Mouse (Mus musculus): ENCODE measurements at regions not wholly inside any gene's neighbourhood (a gene's known extent, or its start where the extent isn't known, plus 50 kb on each side); places are given as distances from the start of the nearest gene placed in this dataset.

GRCm38 (mm10) chr16:29706996-29707395 is 127.9 kb downstream of the Opa1 start:
- no peak for DNase-seq (ENCODE audit: low read depth, low spot score)

GRCm38 (mm10) chr16:29707656-29708055 is 128.5 kb downstream of the Opa1 start:
- no peak for DNase-seq (ENCODE audit: low read depth, low spot score)

- DNase-seq (ENCODE audit: low read depth, low spot score), result no peak
Measured at GRCm38 (mm10) chr16:29709072-29709471, 129.9 kb downstream of the Opa1 start.

- DNase-seq (ENCODE audit: low read depth, low spot score), result no peak
Measured at GRCm38 (mm10) chr16:29711386-29711785, 132.3 kb downstream of the Opa1 start.

- no peak for DNase-seq (ENCODE audit: low read depth, low spot score)
Measured at GRCm38 (mm10) chr16:29711912-29712681, 133.0 kb downstream of the Opa1 start.

GRCm38 (mm10) chr16:29714612-29715127 is 135.5 kb downstream of the Opa1 start:
- DNase-seq (ENCODE audit: low read depth, low spot score), result no peak

GRCm38 (mm10) chr16:29718965-29719364 is 139.8 kb downstream of the Opa1 start:
- DNase-seq (ENCODE audit: low read depth, low spot score), result no peak

GRCm38 (mm10) chr16:29719571-29720451 is 140.7 kb downstream of the Opa1 start:
- no peak for DNase-seq (ENCODE audit: low read depth, low spot score)

- no peak for DNase-seq (ENCODE audit: low read depth, low spot score)
Measured at GRCm38 (mm10) chr16:29725153-29725552, 146.0 kb downstream of the Opa1 start.

GRCm38 (mm10) chr16:29725563-29725962 is 146.4 kb downstream of the Opa1 start:
- DNase-seq (ENCODE audit: low read depth, low spot score), result no peak

- no peak for DNase-seq (ENCODE audit: low read depth, low spot score)
Measured at GRCm38 (mm10) chr16:29727397-29727796, 148.3 kb downstream of the Opa1 start.

- no peak for DNase-seq (ENCODE audit: low read depth, low spot score)
Measured at GRCm38 (mm10) chr16:29728769-29729481, 149.8 kb downstream of the Opa1 start.

GRCm38 (mm10) chr16:29730010-29730409 is 150.9 kb downstream of the Opa1 start:
- DNase-seq (ENCODE audit: low read depth, low spot score), result no peak

- DNase-seq (ENCODE audit: low read depth, low spot score), result no peak
Measured at GRCm38 (mm10) chr16:29732889-29733288, 153.8 kb downstream of the Opa1 start.

- no peak for DNase-seq (ENCODE audit: low read depth, low spot score)
Measured at GRCm38 (mm10) chr16:29733847-29734246, 154.7 kb downstream of the Opa1 start.

GRCm38 (mm10) chr16:29734324-29734723 is 155.2 kb downstream of the Opa1 start:
- no peak for DNase-seq (ENCODE audit: low read depth, low spot score)

GRCm38 (mm10) chr16:29734738-29735250 is 155.7 kb downstream of the Opa1 start:
- no peak for DNase-seq (ENCODE audit: low read depth, low spot score)

GRCm38 (mm10) chr16:29735371-29736008 is 156.4 kb downstream of the Opa1 start:
- DNase-seq (ENCODE audit: low read depth, low spot score), result no peak

GRCm38 (mm10) chr16:29736211-29736610 is 157.1 kb downstream of the Opa1 start:
- DNase-seq (ENCODE audit: low read depth, low spot score), result no peak

- DNase-seq (ENCODE audit: low read depth, low spot score), result no peak
Measured at GRCm38 (mm10) chr16:29738075-29738474, 158.9 kb downstream of the Opa1 start.

Measured in WW6 (cell line).